Mouse (Mus musculus) colon, adult 2 months (tissue): ENCODE results near the gene Olfr285. TPM values are rescaled to one million over a fixed set of nuclear protein-coding genes. Genes with fewer than 3 reads are reported as not detected.

Experiments
- polyA plus RNA-seq: library from polyadenylated mRNA; depleted of rRNA; stranded (reverse); fragments of >200 nt; gene quantifications from 2 replicates; pipeline ENCODE4 v1.2.3, GENCODE M21; 2012; rRNA removed

Gene Olfr285
- not detected in 2 replicates for polyA plus RNA-seq

DNA sequence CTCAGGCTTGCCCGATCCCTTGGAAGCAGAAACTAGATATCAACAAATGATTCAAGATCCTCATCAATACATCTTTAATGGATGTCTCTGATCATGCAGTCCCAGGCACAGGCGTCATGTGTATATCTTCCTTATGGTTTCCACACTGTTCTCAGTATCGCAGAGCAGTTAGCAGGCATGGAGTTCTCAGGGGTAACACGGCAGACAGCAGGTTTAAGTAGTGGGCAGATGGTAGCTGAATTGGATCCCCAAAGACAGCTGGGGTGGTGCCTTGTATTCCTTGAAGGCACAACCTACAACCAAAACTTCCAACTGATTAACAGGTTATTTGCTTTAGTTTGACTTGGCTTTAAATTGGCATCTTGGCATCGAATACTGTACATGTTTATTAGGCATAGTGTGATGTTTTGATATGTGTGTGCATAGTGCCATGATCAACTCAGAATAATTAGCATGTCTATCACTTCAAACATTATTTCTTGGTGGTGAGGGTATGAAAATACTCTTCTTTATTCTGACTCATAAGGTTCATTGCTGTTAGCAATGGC is at the start of gene Olfr285:
Gene Olfr285 (minus strand): TSS at position 177 of the 548 bp plus-strand sequence.

DNA sequence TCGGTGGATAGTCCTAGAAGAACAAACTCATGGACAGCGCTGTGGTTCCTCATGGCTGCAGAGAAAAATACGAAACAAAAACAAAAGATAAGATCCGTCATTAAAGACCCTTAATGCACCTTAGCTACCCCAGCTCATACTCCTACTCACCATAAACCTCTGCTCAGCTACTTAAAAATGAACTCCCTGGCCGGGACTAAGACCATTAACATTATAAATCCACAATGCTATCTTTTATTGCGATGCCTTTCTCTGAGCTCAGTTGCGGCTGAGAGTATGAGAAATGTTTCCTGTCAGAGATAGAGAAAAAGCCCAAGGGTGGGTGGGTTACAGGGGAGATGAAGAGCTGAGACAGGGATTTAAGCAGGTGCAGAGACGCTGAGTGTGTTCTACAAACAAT is 23.7 kb upstream of the Olfr285 start, which contains the start of gene Olfr284:
Gene Olfr284 (minus strand): TSS at position 101 of the 400 bp plus-strand sequence.

DNA sequence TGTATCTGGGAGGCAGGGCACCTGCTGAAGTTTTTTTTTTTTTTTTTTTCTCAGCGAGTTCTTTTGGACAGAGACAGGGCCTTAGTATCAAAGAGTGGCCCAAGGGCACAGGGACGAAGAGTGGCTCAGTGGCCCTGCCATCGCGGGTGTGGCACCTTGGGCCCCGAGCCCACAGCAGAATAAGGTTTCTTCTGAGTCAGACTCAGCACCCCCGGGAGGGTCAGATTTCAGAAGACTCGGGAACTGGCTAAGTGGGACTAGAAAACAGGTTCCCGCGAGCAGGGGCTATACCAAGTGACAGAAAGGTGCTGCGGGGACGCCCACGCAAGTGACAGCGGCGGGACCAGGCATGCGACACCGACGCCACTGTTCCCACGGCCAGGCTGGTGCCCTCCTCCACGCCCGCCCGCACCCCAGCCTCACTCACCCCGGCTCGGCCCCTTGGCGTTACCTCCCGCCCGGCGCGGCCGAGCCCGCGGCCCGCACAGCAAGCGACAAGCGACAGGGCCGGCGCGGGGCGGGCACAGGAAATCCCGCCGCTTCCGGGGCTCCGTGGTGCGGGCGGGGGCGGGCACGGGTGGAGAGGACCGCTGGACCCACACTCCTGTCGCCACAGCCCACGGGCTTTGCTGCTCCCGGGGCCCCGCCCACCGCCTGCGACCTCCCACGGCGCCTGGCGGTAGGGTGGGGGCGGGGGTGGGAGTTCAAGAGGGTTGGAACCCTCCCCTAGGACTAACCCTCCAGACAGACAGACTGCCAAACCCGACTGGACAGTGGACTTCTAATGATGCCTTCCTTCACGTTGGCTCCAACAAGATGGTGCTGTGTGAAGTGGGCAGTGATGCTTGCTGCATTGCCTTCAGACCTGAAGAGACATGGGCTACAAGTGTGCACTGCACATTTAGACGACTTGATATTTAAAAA is 21.3 kb downstream of the Olfr285 start, which contains the start of gene Zfp641:
Gene Zfp641 (minus strand): TSS at position 534 of the 924 bp plus-strand sequence.

Other genes with a start within 250 kb of the Olfr285 start
- 12.9 and 13.2 TPM in 2 replicates for gene Pfkm, start 224.8 kb downstream of the Olfr285 start, polyA plus RNA-seq
- gene Senp1, start 223.6 kb downstream of the Olfr285 start, polyA plus RNA-seq: 6.2 and 6.8 TPM in 2 replicates
- 44.3 and 46.2 TPM in 2 replicates for gene Asb8, start 151.7 kb downstream of the Olfr285 start, polyA plus RNA-seq
- gene Ccdc184, start 150.2 kb downstream of the Olfr285 start, polyA plus RNA-seq: 0.78 and 1.1 TPM in 2 replicates
- gene Olfr288, start 121.8 kb downstream of the Olfr285 start, polyA plus RNA-seq: not detected in 2 replicates
- not detected in 2 replicates for gene Gm44579, start 96.4 kb downstream of the Olfr285 start, polyA plus RNA-seq
- gene Olfr287, start 96.3 kb downstream of the Olfr285 start, polyA plus RNA-seq: 0.24 TPM in 2 replicates
- gene Olfr286, start 82.9 kb downstream of the Olfr285 start, polyA plus RNA-seq: 0.21 TPM in 1 of 2 replicates, not detected in the other
- not detected in 2 replicates for gene H1fnt, start 60.1 kb downstream of the Olfr285 start, polyA plus RNA-seq
- gene Zfp641, start 21.2 kb downstream of the Olfr285 start, polyA plus RNA-seq: 0.45 and 0.62 TPM in 2 replicates
- not detected in 2 replicates for gene Olfr284, start 23.6 kb upstream of the Olfr285 start, polyA plus RNA-seq
- gene Olfr283, start 63.6 kb upstream of the Olfr285 start, polyA plus RNA-seq: not detected in 2 replicates
- not detected in 2 replicates for gene Olfr282, start 113.9 kb upstream of the Olfr285 start, polyA plus RNA-seq
- gene Olfr281, start 135.2 kb upstream of the Olfr285 start, polyA plus RNA-seq: not detected in 2 replicates
- gene OR5BS1P, start 152.5 kb upstream of the Olfr285 start, polyA plus RNA-seq: not detected in 2 replicates
- gene Lalba, start 165.4 kb upstream of the Olfr285 start, polyA plus RNA-seq: not detected in 2 replicates
- not detected in 2 replicates for gene Olfr279, start 175.0 kb upstream of the Olfr285 start, polyA plus RNA-seq
- gene Kansl2, start 216.9 kb upstream of the Olfr285 start, polyA plus RNA-seq: 23.5 and 24.8 TPM in 2 replicates